Mouse (Mus musculus) midbrain, embryonic 13.5 days (tissue): Measurements from ENCODE around the gene Ttc21a. TPM values are rescaled to one million over a fixed set of nuclear protein-coding genes. Genes with fewer than 3 reads are reported as not detected.

ENCODE experiments used
- ATAC-seq: fragments of 200-750 bp; cut with Nextera tagmentation; 2 replicates; pipeline ENCODE4 v1.8.0; 2017; ENCODE audit warnings: mild to moderate bottlenecking, moderate TSS enrichment, moderate library complexity
- H3K27ac ChIP-seq: fragments of 300-500 bp; sonication (generic); 2 replicates; pipeline ENCODE4 v1.5.1; 2015; ENCODE audit warnings: inconsistent platforms, mild to moderate bottlenecking, moderate library complexity
- H3K27me3 ChIP-seq: fragments of 300-500 bp; sonication (generic); 2 replicates; pipeline ENCODE4 v1.6.1; 2015; ENCODE audit warnings: mild to moderate bottlenecking, inconsistent platforms
- H3K36me3 ChIP-seq: fragments of 300-500 bp; sonication (generic); 2 replicates; pipeline ENCODE4 v1.6.1; 2015; ENCODE audit warnings: mild to moderate bottlenecking, inconsistent platforms
- H3K4me1 ChIP-seq: fragments of 300-500 bp; sonication (generic); replicated peaks from 2 replicates; pipeline ENCODE4 v1.6.1; 2015; ENCODE audit warnings: inconsistent platforms
- H3K4me2 ChIP-seq: fragments of 300-500 bp; sonication (generic); replicated peaks from 2 replicates; pipeline ENCODE4 v1.6.1; 2015; ENCODE audit warnings: moderate library complexity, mild to moderate bottlenecking, inconsistent platforms
- H3K4me3 ChIP-seq: fragments of 300-500 bp; sonication (generic); replicated peaks from 2 replicates; pipeline ENCODE4 v1.5.1; 2015; ENCODE audit warnings: mild to moderate bottlenecking, inconsistent platforms
- H3K9ac ChIP-seq: fragments of 300-500 bp; sonication (generic); replicated peaks from 2 replicates; pipeline ENCODE4 v1.6.1; 2015; ENCODE audit warnings: mild to moderate bottlenecking, inconsistent platforms
- H3K9me3 ChIP-seq: fragments of 300-500 bp; sonication (generic); 2 replicates; pipeline ENCODE4 v1.6.1; 2016; ENCODE audit warnings: mild to moderate bottlenecking, inconsistent platforms
- WGBS: fragments of 180-500 bp; shearing (Covaris S2); methylation state at CpG from one replicate; pipeline ENCODE4 v1.1.7; 2015; 5-methylcytosine and 5-hydroxymethylcytosine counted together
- polyA plus RNA-seq: library from polyadenylated mRNA; unstranded; fragments of >200 nt; fragmentation: Nextera tagmentation; extraction: Ambion mirVana; gene quantifications from 2 replicates; pipeline ENCODE4 v1.2.1, GENCODE M21; 2015

Ttc21a gene
- polyA plus RNA-seq, 1 experiment from 2014 or later: 0.44 TPM

DNA sequence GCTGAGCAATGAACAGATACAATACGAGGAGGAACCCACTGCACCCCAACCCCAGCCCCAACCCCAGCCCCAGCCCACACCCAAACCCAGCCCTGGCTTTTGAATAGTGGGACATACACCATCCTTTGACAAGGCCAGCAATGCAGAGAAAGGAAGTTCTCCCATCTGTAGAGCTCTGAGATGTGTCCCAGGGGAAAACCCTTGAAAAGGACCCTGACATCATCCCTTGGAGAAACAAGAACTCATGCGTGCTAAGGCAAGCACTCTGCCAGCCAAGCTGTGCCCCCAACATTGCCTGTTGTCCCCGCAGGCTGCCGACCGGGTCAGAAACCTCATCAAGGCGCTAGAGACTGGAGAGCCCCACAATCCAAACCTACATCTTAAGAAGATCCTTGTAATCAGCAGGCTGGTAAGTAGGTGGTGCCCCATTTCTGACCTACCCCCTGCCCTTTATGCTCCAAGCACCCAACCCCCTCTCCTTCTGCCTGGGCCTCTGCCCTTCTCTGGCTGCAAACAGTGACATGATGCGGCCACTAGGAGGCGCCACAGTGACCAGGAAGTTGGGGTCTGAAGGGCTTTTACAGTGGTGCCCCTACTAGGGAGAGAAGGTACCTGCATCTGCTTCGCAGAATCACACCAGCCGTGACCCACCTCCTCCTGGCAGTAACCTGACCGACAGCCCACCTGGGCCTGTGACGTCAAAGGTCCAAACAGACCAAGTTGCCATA, 7.9 kb downstream of the Ttc21a start:
- peaks cover under 1% of the 10 kb centered on the region; the same call in 1 of the 2 replicates for H3K4me1 ChIP-seq
- 70% methylated on average over 12 of the region's 12 CpGs for WGBS
- ATAC-seq: no peak
- no peaks in the 10 kb centered on the region for H3K9me3 ChIP-seq
- H3K4me2 ChIP-seq: no peak overlapping the region
- H3K36me3 ChIP-seq: no peaks in the 10 kb centered on the region
- no peak overlapping the region for H3K9ac ChIP-seq
- H3K27me3 ChIP-seq: no peaks in the 10 kb centered on the region
- no peak overlapping the region for H3K27ac ChIP-seq
- H3K4me3 ChIP-seq: no peak overlapping the region

GRCm38 (mm10) chr9:119948804-119949203, 11.4 kb downstream of the Ttc21a start:
- no peak overlapping the region for H3K4me2 ChIP-seq
- H3K9ac ChIP-seq: no peak overlapping the region
- H3K4me3 ChIP-seq: no peak overlapping the region
- no peaks in the 10 kb centered on the region for H3K9me3 ChIP-seq
- 69% methylated on average over 3 of the region's 3 CpGs for WGBS
- H3K27ac ChIP-seq: no peak overlapping the region
- no peaks in the 10 kb centered on the region for H3K36me3 ChIP-seq
- peaks cover 5% of the 10 kb centered on the region; the same call in 1 of the 2 replicates for H3K4me1 ChIP-seq
- no peak for ATAC-seq
- H3K27me3 ChIP-seq: no peaks in the 10 kb centered on the region

- ATAC-seq: no peak
- WGBS: 47% methylated on average over 5 of the region's 6 CpGs
- H3K27ac ChIP-seq: no peak overlapping the region
Measured at GRCm38 (mm10) chr9:119950434-119950833, 13.0 kb downstream of the Ttc21a start.

GRCm38 (mm10) chr9:119951388-119951787, 14.0 kb downstream of the Ttc21a start:
- H3K4me1 ChIP-seq: peaks cover 5% of the 10 kb centered on the region; the same call in 1 of the 2 replicates
- H3K9ac ChIP-seq: no peak overlapping the region
- H3K9me3 ChIP-seq: no peaks in the 10 kb centered on the region
- WGBS: 88% methylated on average over 9 of the region's 9 CpGs
- H3K36me3 ChIP-seq: no peaks in the 10 kb centered on the region
- H3K4me3 ChIP-seq: no peak overlapping the region
- H3K27me3 ChIP-seq: no peaks in the 10 kb centered on the region
- no peak overlapping the region for H3K27ac ChIP-seq
- ATAC-seq: no peak
- no peak overlapping the region for H3K4me2 ChIP-seq

More at GRCm38 (mm10) chr9:119950434-119950833, 13.0 kb downstream of the Ttc21a start:
- no peak overlapping the region for H3K4me3 ChIP-seq
- H3K9me3 ChIP-seq: no peaks in the 10 kb centered on the region
- no peaks in the 10 kb centered on the region for H3K36me3 ChIP-seq
- peaks cover 5% of the 10 kb centered on the region; the same call in 1 of the 2 replicates for H3K4me1 ChIP-seq
- peak overlapping the region; percentile 44; the same call in 1 of the 2 replicates for H3K9ac ChIP-seq
- H3K27me3 ChIP-seq: no peaks in the 10 kb centered on the region
- no peak overlapping the region for H3K4me2 ChIP-seq

DNA sequence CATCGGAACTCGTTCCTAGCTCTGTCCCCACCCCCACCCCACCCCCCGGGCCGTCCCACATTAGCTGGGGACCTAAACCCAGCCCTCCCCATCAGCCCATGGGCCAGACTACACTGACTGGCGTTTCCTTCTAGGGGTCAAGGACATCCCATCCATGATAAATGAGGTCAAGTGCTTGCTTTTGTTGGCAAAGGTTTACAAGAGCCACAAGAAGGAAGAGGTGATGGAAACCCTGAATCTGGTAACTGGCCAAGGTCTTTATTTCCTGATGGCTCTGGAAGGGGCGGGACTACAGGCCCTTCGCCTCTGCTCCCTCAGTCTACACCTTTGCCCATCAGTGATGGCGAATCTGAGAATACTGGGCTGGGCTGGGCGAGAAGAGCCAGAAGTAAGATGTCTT, 21.4 kb downstream of the Ttc21a start:
- Histone ChIP-seq H3K27ac (no peak overlapping the region), H3K4me1 (0 out of 2 replicates have a peak, but pooled peaks cover 5% of the 10 kb centered on the region), H3K9me3 (no peaks in the 10 kb centered on the region), H3K36me3 (no peaks in the 10 kb centered on the region), H3K9ac (no peak overlapping the region), H3K27me3 (0 out of 2 replicates have a peak, but pooled peaks cover 4% of the 10 kb centered on the region), H3K4me3 (no peak overlapping the region), H3K4me2 (no peak overlapping the region)
- no peak for ATAC-seq
- 83% methylated on average over 9 of the region's 9 CpGs for WGBS

DNA sequence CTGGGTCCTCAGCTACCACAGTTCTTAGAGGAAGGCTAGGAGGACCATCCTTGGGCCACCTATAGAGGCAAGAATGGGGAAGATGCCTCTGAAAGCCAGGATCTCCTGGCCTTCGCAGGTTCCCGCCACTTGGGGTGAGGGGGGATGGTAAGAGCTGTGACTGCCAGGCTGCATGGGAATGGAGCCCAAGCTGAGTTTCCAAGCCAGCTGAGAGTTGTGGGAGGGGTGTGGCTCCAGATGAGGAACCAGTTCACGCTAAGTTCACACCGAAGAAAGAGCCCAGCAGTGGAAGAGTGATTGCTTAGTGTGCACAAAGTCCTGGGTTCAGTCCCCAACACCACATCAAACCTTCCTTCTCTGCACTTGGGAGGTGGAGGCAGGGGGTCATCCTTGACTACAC, 24.8 kb downstream of the Ttc21a start:
- Histone ChIP-seq H3K9ac (no peak overlapping the region), H3K4me3 (no peak overlapping the region), H3K27ac (no peak overlapping the region), H3K4me2 (no peak overlapping the region), H3K9me3 (no peaks in the 10 kb centered on the region), H3K36me3 (no peaks in the 10 kb centered on the region), H3K4me1 (0 out of 2 replicates have a peak, but pooled peaks cover 5% of the 10 kb centered on the region), H3K27me3 (0 out of 2 replicates have a peak, but pooled peaks cover 4% of the 10 kb centered on the region)
- ATAC-seq: no peak
- WGBS: 91% methylated on average over 4 of the region's 4 CpGs

- no peaks in the 10 kb centered on the region for H3K9me3 ChIP-seq
- no peak overlapping the region; the same call in 1 of the 2 replicates for H3K9ac ChIP-seq
- WGBS: 11% methylated on average over 21 of the region's 21 CpGs
- no peaks in the 10 kb centered on the region for H3K36me3 ChIP-seq
- 0 out of 2 replicates have a peak, but pooled peaks have one; percentile 63 for ATAC-seq
- H3K27me3 ChIP-seq: 0 out of 2 replicates have a peak, but pooled peaks cover 4% of the 10 kb centered on the region
- no peak overlapping the region for H3K4me3 ChIP-seq
- H3K4me2 ChIP-seq: peak overlapping the region; percentile 22; the same call in 1 of the 2 replicates
- H3K27ac ChIP-seq: no peak overlapping the region
- 0 out of 2 replicates have a peak, but pooled peaks cover 5% of the 10 kb centered on the region for H3K4me1 ChIP-seq
Measured at GRCm38 (mm10) chr9:119962987-119963667, 25.7 kb downstream of the Ttc21a start.

DNA sequence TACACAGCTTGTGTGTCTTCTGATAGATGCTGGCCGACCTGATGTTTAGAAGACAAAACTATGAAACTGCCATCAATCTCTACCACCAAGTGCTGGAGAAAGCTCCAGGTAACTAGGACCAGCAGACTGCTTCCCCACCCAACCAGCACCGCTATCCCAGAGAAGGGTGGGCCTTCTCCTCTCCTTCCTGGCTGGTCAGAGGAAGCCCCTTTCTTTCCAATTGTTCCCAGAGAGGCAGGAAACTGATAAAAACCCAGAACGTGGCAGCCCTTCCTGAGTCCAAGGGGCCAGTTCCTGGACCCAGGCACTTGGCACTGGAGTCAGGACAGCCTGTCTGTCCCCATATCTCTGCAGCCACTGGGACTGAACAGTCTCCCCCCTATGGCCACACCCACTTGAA, 26.8 kb downstream of the Ttc21a start:
- no peak overlapping the region for H3K4me3 ChIP-seq
- no peaks in the 10 kb centered on the region for H3K36me3 ChIP-seq
- H3K27me3 ChIP-seq: 0 out of 2 replicates have a peak, but pooled peaks cover 4% of the 10 kb centered on the region
- 79% methylated on average over 3 of the region's 3 CpGs for WGBS
- ATAC-seq: no peak
- H3K9ac ChIP-seq: no peak overlapping the region
- no peaks in the 10 kb centered on the region for H3K9me3 ChIP-seq
- H3K4me2 ChIP-seq: no peak overlapping the region
- 0 out of 2 replicates have a peak, but pooled peaks cover 5% of the 10 kb centered on the region for H3K4me1 ChIP-seq
- no peak overlapping the region for H3K27ac ChIP-seq

DNA sequence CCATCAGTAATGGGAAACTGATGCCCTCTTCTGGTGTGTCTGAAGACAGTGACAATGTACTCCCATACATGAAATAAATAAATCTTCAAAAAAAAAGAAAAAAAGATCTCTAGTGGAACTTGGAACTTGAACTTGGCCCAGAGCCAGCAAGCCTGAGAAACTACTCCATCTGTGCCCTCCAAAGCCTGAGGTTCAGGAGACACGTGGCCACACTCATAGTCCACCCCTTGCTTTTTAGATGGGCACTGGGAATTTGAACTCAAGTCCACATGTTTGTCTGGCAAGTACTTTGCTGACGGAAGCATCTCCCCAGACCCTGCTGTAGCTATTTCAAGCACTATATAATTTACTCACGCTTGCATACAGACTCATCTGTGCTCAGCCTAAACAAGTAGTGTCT, 27.8 kb downstream of the Ttc21a start:
- no peak overlapping the region for H3K4me2 ChIP-seq
- H3K4me3 ChIP-seq: no peak overlapping the region
- H3K4me1 ChIP-seq: 0 out of 2 replicates have a peak, but pooled peaks cover 5% of the 10 kb centered on the region
- WGBS: 79% methylated on average over 3 of the region's 3 CpGs
- 0 out of 2 replicates have a peak, but pooled peaks cover 4% of the 10 kb centered on the region for H3K27me3 ChIP-seq
- H3K27ac ChIP-seq: no peak overlapping the region
- no peaks in the 10 kb centered on the region for H3K9me3 ChIP-seq
- H3K36me3 ChIP-seq: no peaks in the 10 kb centered on the region
- no peak for ATAC-seq
- no peak overlapping the region for H3K9ac ChIP-seq

DNA sequence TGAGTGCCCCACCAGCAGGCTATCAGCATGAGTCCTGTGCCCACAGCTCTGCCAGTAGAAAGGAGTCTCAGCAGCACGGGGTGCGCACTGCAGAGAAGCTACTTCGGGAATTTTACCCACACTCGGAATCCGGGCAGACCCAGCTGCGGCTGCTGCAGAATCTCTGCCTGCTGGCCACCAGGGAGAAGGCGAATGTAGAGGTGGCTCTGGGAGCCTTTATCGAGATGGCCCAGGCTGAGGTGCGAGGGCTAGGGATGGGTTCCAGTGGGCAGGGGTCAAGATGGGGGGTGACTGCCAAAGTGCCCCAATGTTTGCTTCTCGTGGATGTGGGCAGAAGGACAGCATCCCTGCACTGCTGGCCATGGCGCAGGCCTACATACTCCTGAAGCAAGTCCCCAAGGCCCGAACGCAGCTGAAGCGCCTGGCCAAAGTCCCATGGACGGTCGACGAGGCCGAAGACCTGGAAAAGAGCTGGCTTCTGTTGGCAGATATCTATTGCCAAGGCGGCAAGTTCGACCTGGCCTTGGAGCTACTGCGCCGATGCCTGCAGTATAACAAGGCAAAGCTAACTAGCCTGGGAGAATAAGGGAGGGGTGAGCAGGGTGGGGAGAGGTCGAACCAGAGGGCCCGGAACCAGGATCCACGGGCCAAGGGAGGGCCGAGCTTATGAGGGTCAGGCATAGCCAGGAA, 29.0 kb downstream of the Ttc21a start:
- Histone ChIP-seq H3K9me3 (no peaks in the 10 kb centered on the region), H3K27ac (no peak overlapping the region), H3K4me3 (no peak overlapping the region), H3K9ac (no peak overlapping the region), H3K4me1 (peaks cover 15% of the 10 kb centered on the region; the same call in 1 of the 2 replicates), H3K36me3 (no peaks in the 10 kb centered on the region), H3K4me2 (no peak overlapping the region), H3K27me3 (0 out of 2 replicates have a peak, but pooled peaks cover 4% of the 10 kb centered on the region)
- ATAC-seq: no peak
- WGBS: 86% methylated on average over 26 of the region's 26 CpGs

DNA sequence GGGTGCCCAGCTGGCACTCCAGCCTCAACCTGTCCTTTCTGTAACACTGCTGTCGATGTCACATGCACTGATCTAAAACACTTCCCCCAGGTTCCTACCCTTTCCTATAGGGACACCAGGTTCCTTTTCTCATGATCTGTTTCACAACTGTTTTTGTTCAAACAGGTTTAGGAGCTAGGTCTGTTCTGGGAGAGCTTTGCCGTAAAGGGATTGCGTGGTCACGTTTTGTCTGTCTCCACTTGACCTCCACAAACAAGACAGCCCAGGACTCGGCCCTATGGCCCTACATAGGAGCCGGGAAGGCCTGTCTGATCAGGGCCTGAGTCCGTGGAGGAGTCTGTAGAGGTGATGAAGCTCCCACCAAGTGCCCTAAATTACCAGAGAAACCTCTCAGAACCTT, 32.4 kb downstream of the Ttc21a start:
- H3K36me3 ChIP-seq: no peaks in the 10 kb centered on the region
- H3K4me3 ChIP-seq: no peak overlapping the region
- no peak for ATAC-seq
- no peaks in the 10 kb centered on the region for H3K9me3 ChIP-seq
- no peak overlapping the region for H3K9ac ChIP-seq
- H3K4me1 ChIP-seq: peaks cover 10% of the 10 kb centered on the region; the same call in 1 of the 2 replicates
- WGBS: 78% methylated on average over 7 of the region's 7 CpGs
- H3K27ac ChIP-seq: no peak overlapping the region
- no peaks in the 10 kb centered on the region for H3K27me3 ChIP-seq
- H3K4me2 ChIP-seq: no peak overlapping the region
